Mouse (Mus musculus): ENCODE results near the gene Gm21822.
"Not testable (repeated sequence)": the region's sequence is repeated elsewhere in the genome, so short reads cannot be mapped to it uniquely, and the experiment has no call there.

Gm21822 gene

DNA sequence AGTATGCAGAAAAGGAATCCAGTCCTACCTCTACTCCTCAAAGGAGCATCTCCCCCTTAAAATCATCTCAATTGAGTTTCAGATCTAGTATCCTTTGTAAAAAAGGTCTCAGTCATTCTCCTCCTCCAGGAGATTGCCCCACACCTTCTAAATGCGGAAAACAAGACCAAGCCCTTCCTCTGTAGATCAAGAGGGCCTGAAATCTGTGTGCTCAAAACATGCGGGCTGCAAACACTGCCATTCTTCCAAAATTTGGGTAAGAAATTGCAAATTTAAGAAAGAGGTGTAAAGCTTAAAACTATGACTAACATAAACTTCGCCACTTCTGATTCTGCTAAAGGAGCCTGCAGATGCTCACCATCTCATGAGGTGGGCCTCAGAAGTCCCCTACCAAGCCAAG is at the start of gene Gm21822:
Gene Gm21822 (plus strand): TSS at position 301 of the 400 bp plus-strand sequence.
- H3K27me3 ChIP-seq (ENCODE audit: control insufficient read depth, insufficient read depth, low read length, poor library complexity, severe bottlenecking); H3K36me3 ChIP-seq (ENCODE audit: control insufficient read depth, insufficient read depth, low read length, poor library complexity, severe bottlenecking); DNase-seq (ENCODE audit: low read depth, low spot score): not testable (repeated sequence)
